Mouse (Mus musculus): ENCODE data around the gene Slmap.
A peak's percentile ranks its signal among the peaks of the same experiment; 100 is the strongest.
"Not testable (repeated sequence)": the region's sequence is repeated elsewhere in the genome, so short reads cannot be mapped to it uniquely, and the experiment has no call there.

Slmap gene

GRCm38 (mm10) chr14:26534757-26535479 is at the start of gene Slmap:
TSS of gene Slmap (minus strand) at chr14:26534931.
- peak; percentile 96 for DNase-seq (ENCODE audit: low spot score)

GRCm38 (mm10) chr14:26583645-26584044 is 48.9 kb upstream of the Slmap start:
- DNase-seq (ENCODE audit: low spot score) = no peak

- peak; percentile 64 for DNase-seq (ENCODE audit: low spot score)
Measured at GRCm38 (mm10) chr14:26579346-26580343, 44.9 kb upstream of the Slmap start.

- DNase-seq (ENCODE audit: low spot score) = no peak
Measured at GRCm38 (mm10) chr14:26578791-26579191, 44.1 kb upstream of the Slmap start.

GRCm38 (mm10) chr14:26576255-26576780 is 41.6 kb upstream of the Slmap start:
- DNase-seq (ENCODE audit: low spot score) = no peak

- DNase-seq (ENCODE audit: low spot score) = not testable (repeated sequence)
Measured at GRCm38 (mm10) chr14:26573556-26573955, 38.8 kb upstream of the Slmap start, which contains the start of gene Dennd6a. TSS of gene Dennd6a (plus strand) at chr14:26573856.

- no peak for DNase-seq (ENCODE audit: low spot score)
Measured at GRCm38 (mm10) chr14:26571951-26572675, 37.4 kb upstream of the Slmap start.

- DNase-seq (ENCODE audit: low spot score) = no peak
Measured at GRCm38 (mm10) chr14:26569880-26570279, 35.1 kb upstream of the Slmap start.

GRCm38 (mm10) chr14:26562247-26562646 is 27.5 kb upstream of the Slmap start:
- DNase-seq (ENCODE audit: low spot score) = no peak

GRCm38 (mm10) chr14:26558536-26558935 is 23.8 kb upstream of the Slmap start:
- DNase-seq (ENCODE audit: low spot score) = no peak

GRCm38 (mm10) chr14:26557581-26557980 is 22.9 kb upstream of the Slmap start:
- DNase-seq (ENCODE audit: low spot score) = no peak

GRCm38 (mm10) chr14:26552853-26553252 is 18.1 kb upstream of the Slmap start:
- DNase-seq (ENCODE audit: low spot score) = no peak

GRCm38 (mm10) chr14:26552441-26552840 is 17.7 kb upstream of the Slmap start:
- no peak for DNase-seq (ENCODE audit: low spot score)

- DNase-seq (ENCODE audit: low spot score) = no peak
Measured at GRCm38 (mm10) chr14:26550712-26551111, 16.0 kb upstream of the Slmap start.

- no peak for DNase-seq (ENCODE audit: low spot score)
Measured at GRCm38 (mm10) chr14:26547516-26548488, 13.1 kb upstream of the Slmap start.

GRCm38 (mm10) chr14:26542136-26542535 is 7.4 kb upstream of the Slmap start:
- no peak for DNase-seq (ENCODE audit: low spot score)

GRCm38 (mm10) chr14:26540577-26540976 is 5.8 kb upstream of the Slmap start:
- DNase-seq (ENCODE audit: low spot score) = no peak

- DNase-seq (ENCODE audit: low spot score) = no peak
Measured at GRCm38 (mm10) chr14:26539241-26539640, 4.5 kb upstream of the Slmap start.

GRCm38 (mm10) chr14:26533821-26534756 is 642 bp downstream of the Slmap start:
- DNase-seq (ENCODE audit: low spot score) = no peak

GRCm38 (mm10) chr14:26533267-26533666 is 1.5 kb downstream of the Slmap start:
- no peak for DNase-seq (ENCODE audit: low spot score)

All from urinary bladder, postnatal 10 days (tissue).